Mouse (Mus musculus): ENCODE results near the gene Kifap3. TPM values are rescaled to one million over a fixed set of nuclear protein-coding genes. Genes with fewer than 3 reads are reported as not detected.

The Kifap3 gene
- polyA plus RNA-seq, 1 experiment from 2014 or later, result 36.8 TPM

Other genes with a start within 250 kb of the Kifap3 start
- gene Mettl11b, start 54.4 kb upstream of the Kifap3 start, polyA plus RNA-seq (2014; fragmentation: Nextera tagmentation; extraction: Ambion mirVana), result 0.10 TPM in 1 of 2 replicates, not detected in the other
- 9.9 and 17.5 TPM in 2 replicates for gene Scyl3, start 149.5 kb downstream of the Kifap3 start, polyA plus RNA-seq (2014; fragmentation: Nextera tagmentation; extraction: Ambion mirVana)
- 19.8 and 32.6 TPM in 2 replicates for gene BC055324, start 215.2 kb downstream of the Kifap3 start, polyA plus RNA-seq (2014; fragmentation: Nextera tagmentation; extraction: Ambion mirVana)
- 9.5 and 9.6 TPM in 2 replicates for gene Mettl18, start 215.3 kb downstream of the Kifap3 start, polyA plus RNA-seq (2014; fragmentation: Nextera tagmentation; extraction: Ambion mirVana)

All from kidney, embryonic 14.5 days (tissue).